Mouse (Mus musculus): ENCODE data around the gene Jade1. TPM values are rescaled to one million over a fixed set of nuclear protein-coding genes. Genes with fewer than 3 reads are reported as not detected.

Gene Jade1
- polyA plus RNA-seq, 1 experiment from 2014 or later = 15.9 TPM

- under 1% methylated on average over 58 of the region's 60 CpGs for WGBS
- peak; percentile 47 for ATAC-seq (replicated peaks; ENCODE audit: insufficient number of reproducible peaks, insufficient read depth, low FRiP score, low read depth)
- Histone ChIP-seq H3K36me3 (no peaks in the 10 kb centered on the region), H3K9ac (peak overlapping the region; percentile 91), H3K27me3 (no peaks in the 10 kb centered on the region), H3K9me3 (replicated peaks) (no peaks in the 10 kb centered on the region), H3K4me3 (peak overlapping the region; percentile 89), H3K4me2 (peak overlapping the region; percentile 89), H3K27ac (peak overlapping the region; percentile 98), H3K4me1 (replicated peaks) (peaks cover 17% of the 10 kb centered on the region)
Measured at GRCm38 (mm10) chr3:41564471-41565213, 9.1 kb downstream of the Jade1 start.

GRCm38 (mm10) chr3:41565410-41565823 is 9.9 kb downstream of the Jade1 start:
- H3K27me3 ChIP-seq = no peaks in the 10 kb centered on the region
- peak overlapping the region; percentile 89 for H3K4me2 ChIP-seq
- peak overlapping the region; percentile 89 for H3K4me3 ChIP-seq
- peaks cover 17% of the 10 kb centered on the region for H3K4me1 ChIP-seq (replicated peaks)
- no peaks in the 10 kb centered on the region for H3K36me3 ChIP-seq
- H3K9me3 ChIP-seq (replicated peaks) = no peaks in the 10 kb centered on the region
- H3K27ac ChIP-seq = peak overlapping the region; percentile 98
- peak; percentile 70 for ATAC-seq (replicated peaks; ENCODE audit: insufficient number of reproducible peaks, insufficient read depth, low FRiP score, low read depth)
- H3K9ac ChIP-seq = peak overlapping the region; percentile 91
- under 1% methylated on average over 38 of the region's 61 CpGs for WGBS

GRCm38 (mm10) chr3:41565955-41566354 is 10.4 kb downstream of the Jade1 start:
- WGBS = under 1% methylated on average over 26 of the region's 26 CpGs
- peak overlapping the region; percentile 89 for H3K4me2 ChIP-seq
- H3K27ac ChIP-seq = peak overlapping the region; percentile 98
- no peaks in the 10 kb centered on the region for H3K27me3 ChIP-seq
- H3K4me3 ChIP-seq = peak overlapping the region; percentile 89
- peak; percentile 40 for ATAC-seq (replicated peaks; ENCODE audit: insufficient number of reproducible peaks, insufficient read depth, low FRiP score, low read depth)
- peaks cover 20% of the 10 kb centered on the region for H3K4me1 ChIP-seq (replicated peaks)
- no peaks in the 10 kb centered on the region for H3K9me3 ChIP-seq (replicated peaks)
- H3K9ac ChIP-seq = peak overlapping the region; percentile 91
- H3K36me3 ChIP-seq = no peaks in the 10 kb centered on the region

- ATAC-seq (replicated peaks; ENCODE audit: insufficient number of reproducible peaks, insufficient read depth, low FRiP score, low read depth) = no peak
- peaks cover 33% of the 10 kb centered on the region for H3K4me1 ChIP-seq (replicated peaks)
- no peak overlapping the region for H3K4me3 ChIP-seq
- no peaks in the 10 kb centered on the region for H3K27me3 ChIP-seq
- no peaks in the 10 kb centered on the region for H3K36me3 ChIP-seq
- H3K9ac ChIP-seq = no peak overlapping the region
- H3K27ac ChIP-seq = no peak overlapping the region
- WGBS = 82% methylated on average over 5 of the region's 5 CpGs
- no peaks in the 10 kb centered on the region for H3K9me3 ChIP-seq (replicated peaks)
- no peak overlapping the region for H3K4me2 ChIP-seq
Measured at GRCm38 (mm10) chr3:41569943-41570342, 14.4 kb downstream of the Jade1 start.

GRCm38 (mm10) chr3:41572131-41572530 is 16.6 kb downstream of the Jade1 start:
- H3K4me3 ChIP-seq = no peak overlapping the region
- H3K27me3 ChIP-seq = no peaks in the 10 kb centered on the region
- peaks cover 43% of the 10 kb centered on the region for H3K4me1 ChIP-seq (replicated peaks)
- H3K9me3 ChIP-seq (replicated peaks) = no peaks in the 10 kb centered on the region
- H3K4me2 ChIP-seq = no peak overlapping the region
- no peak overlapping the region for H3K27ac ChIP-seq
- H3K9ac ChIP-seq = no peak overlapping the region
- no peaks in the 10 kb centered on the region for H3K36me3 ChIP-seq
- no peak for ATAC-seq (replicated peaks; ENCODE audit: insufficient number of reproducible peaks, insufficient read depth, low FRiP score, low read depth)
- WGBS = 81% methylated on average over 4 of the region's 4 CpGs

- Histone ChIP-seq H3K9ac (no peak overlapping the region), H3K9me3 (replicated peaks) (no peaks in the 10 kb centered on the region), H3K4me1 (replicated peaks) (peaks cover 44% of the 10 kb centered on the region), H3K27me3 (no peaks in the 10 kb centered on the region), H3K4me3 (no peak overlapping the region), H3K4me2 (no peak overlapping the region), H3K27ac (no peak overlapping the region), H3K36me3 (no peaks in the 10 kb centered on the region)
- ATAC-seq (replicated peaks; ENCODE audit: insufficient number of reproducible peaks, insufficient read depth, low FRiP score, low read depth) = no peak
- 89% methylated on average over 11 of the region's 11 CpGs for WGBS
Measured at GRCm38 (mm10) chr3:41572968-41573367, 17.4 kb downstream of the Jade1 start.

GRCm38 (mm10) chr3:41574208-41574607 is 18.7 kb downstream of the Jade1 start:
- H3K36me3 ChIP-seq = no peaks in the 10 kb centered on the region
- no peaks in the 10 kb centered on the region for H3K9me3 ChIP-seq (replicated peaks)
- peak overlapping the region; percentile 48; the same call in 1 of the 2 replicates for H3K27ac ChIP-seq
- H3K27me3 ChIP-seq = no peaks in the 10 kb centered on the region
- no peak for ATAC-seq (replicated peaks; ENCODE audit: insufficient number of reproducible peaks, insufficient read depth, low FRiP score, low read depth)
- no peak overlapping the region for H3K4me3 ChIP-seq
- H3K4me1 ChIP-seq (replicated peaks) = peaks cover 51% of the 10 kb centered on the region
- WGBS = 58% methylated on average over 8 of the region's 8 CpGs
- peak overlapping the region; percentile 9; the same call in 1 of the 2 replicates for H3K4me2 ChIP-seq
- H3K9ac ChIP-seq = no peak overlapping the region

GRCm38 (mm10) chr3:41574720-41575435 is 19.3 kb downstream of the Jade1 start:
- Histone ChIP-seq H3K4me3 (no peak overlapping the region), H3K4me2 (peak overlapping the region; percentile 17), H3K27me3 (no peaks in the 10 kb centered on the region), H3K9me3 (replicated peaks) (no peaks in the 10 kb centered on the region), H3K9ac (peak overlapping the region; percentile 20; the same call in 1 of the 2 replicates), H3K36me3 (no peaks in the 10 kb centered on the region), H3K4me1 (replicated peaks) (peaks cover 57% of the 10 kb centered on the region), H3K27ac (peak overlapping the region; percentile 48)
- WGBS = 31% methylated on average over 7 of the region's 7 CpGs
- no peak; the same call in 1 of the 2 replicates for ATAC-seq (replicated peaks; ENCODE audit: insufficient number of reproducible peaks, insufficient read depth, low FRiP score, low read depth)

GRCm38 (mm10) chr3:41575971-41576370 is 20.4 kb downstream of the Jade1 start:
- H3K27ac ChIP-seq = no peak overlapping the region
- H3K4me2 ChIP-seq = no peak overlapping the region
- 57% methylated on average over 5 of the region's 5 CpGs for WGBS
- no peaks in the 10 kb centered on the region for H3K27me3 ChIP-seq
- ATAC-seq (replicated peaks; ENCODE audit: insufficient number of reproducible peaks, insufficient read depth, low FRiP score, low read depth) = no peak
- H3K4me3 ChIP-seq = no peak overlapping the region
- no peaks in the 10 kb centered on the region for H3K9me3 ChIP-seq (replicated peaks)
- peaks cover 64% of the 10 kb centered on the region for H3K4me1 ChIP-seq (replicated peaks)
- no peaks in the 10 kb centered on the region for H3K36me3 ChIP-seq
- no peak overlapping the region for H3K9ac ChIP-seq

GRCm38 (mm10) chr3:41577240-41577639 is 21.7 kb downstream of the Jade1 start:
- WGBS = 82% methylated on average over 2 of the region's 2 CpGs
- Histone ChIP-seq H3K27me3 (no peaks in the 10 kb centered on the region), H3K9ac (no peak overlapping the region), H3K27ac (no peak overlapping the region), H3K4me2 (no peak overlapping the region), H3K4me3 (no peak overlapping the region), H3K9me3 (replicated peaks) (no peaks in the 10 kb centered on the region), H3K36me3 (no peaks in the 10 kb centered on the region), H3K4me1 (replicated peaks) (peaks cover 67% of the 10 kb centered on the region)
- no peak for ATAC-seq (replicated peaks; ENCODE audit: insufficient number of reproducible peaks, insufficient read depth, low FRiP score, low read depth)

- no peaks in the 10 kb centered on the region for H3K9me3 ChIP-seq (replicated peaks)
- no peak for ATAC-seq (replicated peaks; ENCODE audit: insufficient number of reproducible peaks, insufficient read depth, low FRiP score, low read depth)
- H3K4me1 ChIP-seq (replicated peaks) = peaks cover 73% of the 10 kb centered on the region
- H3K4me2 ChIP-seq = no peak overlapping the region
- no peaks in the 10 kb centered on the region for H3K36me3 ChIP-seq
- WGBS = 71% methylated on average over 4 of the region's 4 CpGs
- no peak overlapping the region for H3K9ac ChIP-seq
- no peak overlapping the region for H3K27ac ChIP-seq
- H3K27me3 ChIP-seq = no peaks in the 10 kb centered on the region
- no peak overlapping the region for H3K4me3 ChIP-seq
Measured at GRCm38 (mm10) chr3:41579873-41580272, 24.3 kb downstream of the Jade1 start.

Data from heart, embryonic 15.5 days (tissue).